Mouse (Mus musculus): ENCODE results near the gene S1pr4.

The S1pr4 gene

DNA sequence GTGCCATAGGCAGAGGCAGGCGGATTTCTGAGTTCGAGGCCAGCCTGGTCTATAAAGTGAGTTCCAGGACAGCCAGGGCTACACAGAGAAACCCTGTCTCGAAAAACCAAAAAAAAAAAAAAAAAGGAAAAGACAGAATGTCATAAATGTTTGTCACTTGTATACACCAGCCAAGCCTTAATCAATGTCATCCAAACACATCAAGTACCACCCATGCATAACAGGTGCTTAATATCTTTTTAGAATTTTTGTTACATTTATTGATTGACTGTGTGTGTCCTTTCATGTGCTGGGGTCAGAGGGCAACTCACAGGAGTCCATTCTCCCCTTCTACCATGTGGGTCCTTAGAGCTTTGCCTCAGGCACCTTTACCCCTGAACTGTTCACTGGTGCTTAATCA is at the start of gene S1pr4:
TSS of gene S1pr4 (minus strand) at position 101 of the 400 bp plus-strand sequence.
- DNase-seq = no peak

DNA sequence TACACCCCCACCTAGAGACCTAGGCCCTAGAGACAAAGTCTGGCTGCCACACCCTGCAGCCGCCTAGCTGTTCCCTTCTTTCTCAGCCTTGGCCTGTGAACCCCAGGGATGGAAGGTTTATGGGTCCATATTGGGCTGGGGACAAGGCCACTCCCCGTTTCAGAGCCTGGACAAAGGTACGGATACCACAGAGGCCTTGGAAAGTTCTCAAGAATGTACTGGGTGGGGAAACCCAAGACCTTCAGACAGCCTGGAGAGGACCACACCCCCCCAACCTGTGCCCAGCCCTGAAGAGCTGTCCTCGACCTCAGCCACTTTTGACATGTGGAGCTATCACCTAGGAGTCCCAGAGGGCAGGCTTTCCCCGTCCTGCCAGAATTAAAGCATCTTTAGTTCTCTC is 49.0 kb upstream of the S1pr4 start:
- DNase-seq = no peak

DNA sequence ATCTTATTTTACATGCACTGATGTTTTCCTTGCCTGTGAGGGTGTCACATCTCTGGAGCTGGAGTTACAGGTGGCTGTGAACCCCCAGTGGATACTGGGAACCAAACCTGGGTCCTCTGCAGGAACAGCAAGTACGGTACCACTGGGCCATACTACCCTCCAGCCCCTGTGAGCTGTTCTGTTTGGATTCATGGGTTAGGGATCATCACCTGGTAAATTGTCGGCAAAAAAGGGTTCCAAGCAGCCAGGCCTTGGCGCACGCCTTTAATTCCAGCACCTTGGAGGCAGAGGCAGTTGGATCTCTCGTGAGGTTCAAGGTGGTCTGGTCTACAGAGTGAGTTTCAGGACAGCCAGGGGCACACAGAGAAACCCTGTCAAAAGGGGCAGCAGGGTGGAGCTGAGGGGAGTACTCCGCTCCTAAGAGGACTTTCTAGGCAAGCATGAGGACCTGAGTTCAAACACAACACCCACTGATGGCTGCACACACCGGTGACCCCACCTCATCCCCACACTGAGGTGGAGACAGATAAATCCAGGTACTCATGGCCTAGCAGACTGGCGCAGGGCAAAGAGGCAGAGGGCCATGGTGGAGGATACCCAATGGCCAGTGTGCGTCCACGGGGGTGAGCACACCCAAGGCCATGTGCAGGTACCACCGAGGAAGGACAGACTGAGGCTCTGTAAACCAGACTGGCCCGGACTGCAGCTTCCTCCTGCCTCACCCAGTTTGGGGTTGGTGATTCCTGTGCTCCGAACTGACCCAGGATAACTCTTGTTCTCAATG is 47.0 kb upstream of the S1pr4 start:
- DNase-seq = no peak

DNA sequence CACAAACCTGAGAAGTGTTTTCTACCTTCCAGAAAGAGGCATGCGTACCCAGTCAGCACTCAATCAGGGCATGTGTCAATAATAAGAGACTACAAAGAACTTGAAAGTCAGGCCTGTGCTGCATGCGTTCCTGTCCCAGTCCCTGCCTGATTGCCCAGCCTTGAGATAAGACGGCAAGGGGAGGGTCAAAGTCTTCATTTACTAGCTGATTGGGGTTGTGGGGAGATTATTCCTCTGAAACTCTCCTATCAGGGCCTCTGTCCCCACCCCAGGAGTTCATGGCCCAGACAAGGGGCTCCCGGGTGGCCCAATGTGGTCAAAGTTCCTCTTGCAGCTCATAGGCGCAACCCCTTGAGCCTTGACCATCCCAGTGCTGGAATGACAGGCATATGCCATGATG is 46.4 kb upstream of the S1pr4 start:
- no peak for DNase-seq

- DNase-seq = peak; percentile 99
These were observed 45.3 kb upstream of the S1pr4 start, which contains the start of gene Gna11 for GRCm38 (mm10) chr10:81545161-81545747. Gene Gna11, minus strand, starts transcription at chr10:81545190.

DNA sequence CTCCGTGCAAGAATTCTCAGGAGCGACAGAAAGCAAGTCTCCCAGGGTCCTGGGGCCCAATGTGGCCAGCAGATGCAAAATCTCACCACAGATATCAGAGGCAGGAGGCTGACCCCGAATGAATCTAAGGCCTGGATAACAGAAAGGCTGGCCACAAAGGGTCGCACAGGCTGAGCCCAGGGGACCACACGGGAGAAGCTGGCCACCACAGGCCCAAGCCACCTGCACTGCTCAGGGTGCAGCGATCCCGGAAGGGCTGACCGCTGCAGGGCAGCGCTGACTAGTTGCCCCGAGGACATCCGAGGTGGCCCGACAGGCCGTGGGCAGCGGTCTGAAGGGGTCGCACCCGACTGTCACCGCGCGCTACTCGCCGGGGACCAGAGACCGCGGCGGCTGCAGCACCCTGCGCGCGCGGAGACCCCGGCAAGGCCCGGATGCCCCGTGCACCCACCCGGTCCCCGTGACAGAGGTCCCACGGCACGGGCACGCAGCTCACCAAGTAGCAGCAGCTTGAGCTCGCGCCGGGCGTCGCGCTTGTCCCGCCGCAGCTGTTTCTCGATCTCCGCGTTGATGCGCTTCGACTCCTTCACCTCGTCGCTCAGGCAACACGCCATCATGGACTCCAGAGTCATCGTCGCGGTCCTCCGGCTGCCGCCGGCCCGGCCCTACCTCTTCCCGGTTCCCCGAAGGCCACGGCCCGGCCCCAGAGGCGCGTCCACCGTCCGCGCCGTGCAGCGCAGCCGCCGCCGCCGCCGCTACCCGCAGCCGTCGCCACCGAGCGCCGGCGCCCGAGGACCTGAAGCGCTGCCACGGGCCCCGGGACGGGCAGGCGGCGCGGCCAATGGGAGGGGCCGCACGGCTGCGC is 44.6 kb upstream of the S1pr4 start:
- DNase-seq = no peak

GRCm38 (mm10) chr10:81543633-81544032 is 43.7 kb upstream of the S1pr4 start:
- DNase-seq = no peak

DNA sequence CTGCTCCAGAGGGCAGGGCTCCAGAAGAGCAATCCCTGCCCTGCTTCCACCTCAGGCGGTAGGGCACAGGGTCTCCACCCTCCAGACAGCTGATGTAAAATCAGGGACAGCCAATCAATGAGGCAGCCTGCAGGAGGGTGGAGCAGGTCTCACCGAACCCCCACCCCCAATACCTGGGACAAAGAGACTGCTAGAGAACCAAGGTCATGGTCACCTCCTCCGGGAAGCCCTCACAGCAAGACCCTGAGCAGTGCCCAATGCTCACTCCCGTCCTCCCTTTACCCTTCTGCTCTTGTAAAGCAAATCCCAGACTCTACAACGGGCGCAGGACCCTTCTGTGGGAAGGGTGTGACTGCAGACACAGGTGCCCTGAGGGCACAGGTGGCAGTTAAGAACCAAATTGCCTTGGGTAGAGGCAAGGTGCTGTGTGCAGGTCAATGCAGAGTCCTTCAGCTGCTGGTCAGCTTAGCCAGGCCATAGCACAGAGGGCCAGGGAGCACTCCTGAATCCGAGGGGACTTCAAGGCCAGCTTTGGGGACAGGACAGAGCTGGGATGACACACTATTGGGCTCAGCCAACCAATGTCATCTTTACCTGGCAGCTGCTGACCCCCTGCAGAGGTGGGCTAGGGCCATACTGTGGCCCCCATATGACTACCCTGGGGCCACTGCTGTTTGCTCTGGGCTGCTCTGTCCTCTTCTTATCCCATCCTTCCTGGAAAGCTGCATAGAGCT is 43.0 kb upstream of the S1pr4 start:
- DNase-seq = no peak

DNA sequence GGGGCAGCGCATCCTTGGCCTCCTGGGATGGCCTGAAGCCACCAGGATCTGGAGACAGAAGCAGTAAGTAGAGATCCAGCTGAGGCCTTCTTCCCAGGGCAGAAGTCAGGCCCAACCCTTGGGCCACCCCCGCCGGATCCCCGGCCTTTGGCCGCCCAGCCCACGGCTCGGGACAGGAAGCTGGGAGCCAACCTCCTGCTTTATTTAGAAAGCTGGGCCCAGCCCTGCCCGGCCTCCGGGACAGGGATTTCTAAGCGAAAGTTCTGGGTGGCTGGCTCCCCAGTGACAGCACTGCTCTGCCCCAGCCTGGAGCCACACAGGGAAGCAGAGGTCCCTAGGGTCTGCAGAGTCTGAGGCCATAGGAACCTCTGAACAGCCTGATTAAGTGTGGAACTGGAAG is 41.9 kb upstream of the S1pr4 start:
- peak; percentile 74 for DNase-seq

DNA sequence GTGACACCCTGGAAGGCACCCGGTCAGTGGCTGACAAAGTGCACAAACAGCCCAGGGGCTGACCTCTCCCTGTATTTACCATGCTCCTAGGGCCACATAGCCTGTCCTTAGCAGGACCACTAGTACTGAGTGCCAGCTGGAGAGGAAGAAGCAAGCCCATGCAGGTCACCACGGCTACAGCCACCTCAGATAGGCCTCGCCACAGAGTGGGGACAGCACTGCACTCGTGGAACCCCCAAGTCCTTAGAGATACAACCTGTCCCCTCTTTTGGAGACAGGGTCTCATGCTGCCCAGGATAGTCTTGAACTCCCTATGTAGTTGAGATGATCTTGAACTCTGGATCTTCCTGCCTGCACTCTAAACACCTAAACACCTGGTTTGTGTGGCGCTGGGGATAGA is 41.4 kb upstream of the S1pr4 start:
- DNase-seq = no peak

- no peak for DNase-seq
These were observed 38.6 kb upstream of the S1pr4 start for GRCm38 (mm10) chr10:81538321-81539048.

DNA sequence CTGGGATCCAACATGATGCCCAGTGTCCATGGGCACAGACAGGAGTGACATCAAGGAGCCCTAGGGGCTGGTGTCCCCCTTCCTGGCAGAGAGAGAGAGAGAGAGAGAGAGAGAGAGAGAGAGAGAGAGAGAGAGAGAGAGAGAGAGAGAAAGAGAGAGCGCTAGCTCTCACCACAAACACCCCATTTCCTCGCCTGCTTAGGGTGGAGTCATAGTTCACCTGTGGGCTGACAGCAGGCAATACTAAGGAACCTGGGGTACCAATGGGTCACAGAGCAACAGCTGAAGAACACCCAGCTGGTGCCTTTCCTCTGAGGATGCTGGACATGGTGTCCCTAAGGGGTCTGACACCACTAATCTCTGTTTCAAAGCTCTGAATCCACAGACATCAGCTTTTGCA is 37.5 kb upstream of the S1pr4 start:
- no peak for DNase-seq

DNA sequence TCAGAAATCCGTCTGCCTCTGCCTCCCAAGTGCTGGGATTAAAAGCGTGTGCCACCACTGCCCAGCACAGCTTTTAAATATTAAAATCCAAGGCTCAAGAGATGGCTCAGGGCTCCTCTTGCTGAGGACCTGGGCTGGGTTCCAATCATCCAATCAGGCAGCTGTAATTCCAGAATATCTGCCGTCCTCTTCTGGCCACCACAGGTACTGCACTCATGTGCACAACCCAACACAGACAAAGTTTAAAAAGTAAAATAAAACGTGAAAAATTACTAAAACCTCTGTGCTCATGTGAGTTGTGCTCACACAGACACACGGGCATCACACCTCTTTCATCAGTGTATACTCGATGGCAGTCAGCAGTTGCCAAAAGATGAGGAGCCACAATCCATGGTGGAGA is 36.8 kb upstream of the S1pr4 start:
- no peak for DNase-seq

DNA sequence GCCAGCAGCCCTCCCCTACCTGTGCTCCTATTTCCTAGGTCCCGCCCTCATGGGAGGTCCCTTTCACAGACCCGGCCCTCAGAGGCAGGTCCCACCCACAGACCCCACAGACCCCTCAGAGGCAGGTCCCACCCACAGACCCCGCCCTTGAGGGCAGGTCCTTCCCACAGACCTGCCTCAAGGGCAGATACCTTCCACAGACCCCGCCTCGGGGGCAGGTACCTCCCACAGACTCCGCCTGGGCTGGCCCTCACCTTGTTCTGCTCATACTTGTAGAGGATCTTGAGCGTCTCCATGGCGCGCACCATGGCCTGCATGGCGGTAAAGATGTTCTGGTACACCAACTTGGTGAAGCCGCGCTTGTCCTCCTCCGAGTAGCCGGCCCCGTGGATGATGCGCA is 34.9 kb upstream of the S1pr4 start:
- DNase-seq = no peak

- DNase-seq = peak; percentile 71
These were observed 26.8 kb upstream of the S1pr4 start for GRCm38 (mm10) chr10:81526779-81527178.

GRCm38 (mm10) chr10:81525017-81525694 is 25.2 kb upstream of the S1pr4 start:
- DNase-seq = no peak

DNA sequence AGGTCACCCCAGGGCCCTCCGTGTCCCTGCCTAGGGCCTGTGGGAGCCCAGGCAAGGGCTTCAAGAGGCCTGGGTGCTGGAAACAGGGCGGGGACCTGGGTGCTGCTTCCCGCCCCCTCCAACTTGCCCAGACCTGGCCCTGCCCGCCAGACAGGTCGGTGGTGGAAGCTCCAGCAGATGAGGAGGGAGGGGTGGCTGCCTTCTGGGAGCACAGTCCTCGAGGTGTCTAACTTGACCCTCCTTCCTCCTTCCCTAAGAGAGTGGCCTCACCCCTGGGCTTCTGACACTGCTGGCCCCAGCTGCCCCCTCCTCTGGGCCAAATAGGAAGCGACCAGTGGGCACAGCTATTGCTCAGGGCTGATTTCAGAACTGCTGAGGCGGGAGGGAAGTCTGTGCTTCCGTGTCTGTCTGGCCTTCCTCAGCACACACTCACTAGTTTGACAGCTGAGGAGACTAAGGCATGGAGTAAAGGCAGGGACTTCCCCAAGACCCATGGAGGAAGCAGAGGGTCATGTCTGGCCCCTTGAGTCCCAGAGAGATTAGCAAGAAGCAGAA is 24.2 kb upstream of the S1pr4 start, which contains the start of gene Gna15:
TSS of gene Gna15 (minus strand) at position 175 of the 555 bp plus-strand sequence.
- DNase-seq = no peak

DNA sequence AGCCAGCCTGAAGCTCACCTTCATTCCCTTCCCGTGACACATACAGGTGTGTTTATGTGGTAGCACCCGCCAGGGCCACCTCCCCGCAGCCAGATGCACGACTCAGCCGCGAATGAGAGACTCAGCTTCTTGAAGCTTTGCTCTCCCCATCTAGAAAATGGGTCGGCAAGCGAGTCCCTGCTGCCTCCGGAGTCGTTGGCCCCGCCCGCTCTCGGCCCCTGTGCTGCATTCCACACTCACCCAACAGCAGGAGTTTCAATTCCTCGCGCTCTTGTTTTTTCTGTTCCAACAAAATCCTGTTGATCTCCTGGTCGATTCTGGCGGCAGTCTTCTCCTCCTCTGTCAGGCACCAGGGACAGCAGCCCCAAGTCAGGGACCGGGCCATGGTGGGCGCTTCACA is 23.6 kb upstream of the S1pr4 start:
- no peak for DNase-seq

DNA sequence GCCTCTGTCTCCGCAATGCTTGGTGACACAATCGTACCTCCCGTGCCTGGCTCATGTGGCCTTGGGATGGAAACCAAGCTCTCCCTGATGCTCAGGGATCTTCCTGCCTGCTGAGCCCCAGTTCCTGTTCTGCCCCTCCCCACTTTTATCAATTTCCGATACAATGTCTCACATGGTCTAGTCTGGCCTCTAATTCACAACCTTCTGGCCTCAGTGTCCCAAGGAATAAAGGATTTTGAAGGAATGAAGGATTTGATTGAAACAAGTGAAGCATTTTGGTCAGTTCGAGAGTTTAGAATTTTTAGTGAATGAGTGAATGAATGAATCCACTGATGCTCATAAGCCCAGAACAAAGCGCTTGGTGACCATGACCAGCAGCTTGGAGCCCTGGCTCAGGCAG is 23.2 kb upstream of the S1pr4 start:
- DNase-seq = no peak

- DNase-seq = no peak
These were observed 20.0 kb upstream of the S1pr4 start for GRCm38 (mm10) chr10:81519978-81520365.
